Mouse (Mus musculus): Measurements from ENCODE around the gene Zdhhc12. TPM values are rescaled to one million over a fixed set of nuclear protein-coding genes. Genes with fewer than 3 reads are reported as not detected.
A peak's percentile ranks its signal among the peaks of the same experiment; 100 is the strongest.

Zdhhc12 gene
- total RNA-seq, 2 experiments from 2014 or later: 9.9 to 11.4 TPM

DNA sequence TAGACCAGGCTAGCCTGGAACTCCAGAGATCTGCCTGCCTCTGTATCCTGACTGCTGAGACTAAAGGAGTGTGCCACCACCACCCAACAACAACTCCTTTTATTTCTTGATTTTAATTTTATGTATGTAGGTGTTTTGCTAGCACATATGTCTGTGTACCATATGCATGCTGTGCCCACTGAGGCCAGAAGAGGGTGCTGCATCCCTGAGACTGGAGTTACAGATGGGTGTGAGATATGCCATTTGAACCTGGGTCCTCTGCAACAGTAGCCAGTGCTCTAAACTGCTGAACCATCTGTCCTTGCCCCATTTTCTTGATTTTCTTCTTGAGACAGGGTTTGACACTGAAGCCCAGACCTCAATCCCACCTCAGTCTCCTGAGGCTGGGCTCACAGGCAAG, 12.9 kb upstream of the Zdhhc12 start:
- DNase-seq (ENCODE audit: extremely low spot score in 1 of 2, low spot score in 1 of 2): peak in 1 of 2 experiments; percentile 61

DNA sequence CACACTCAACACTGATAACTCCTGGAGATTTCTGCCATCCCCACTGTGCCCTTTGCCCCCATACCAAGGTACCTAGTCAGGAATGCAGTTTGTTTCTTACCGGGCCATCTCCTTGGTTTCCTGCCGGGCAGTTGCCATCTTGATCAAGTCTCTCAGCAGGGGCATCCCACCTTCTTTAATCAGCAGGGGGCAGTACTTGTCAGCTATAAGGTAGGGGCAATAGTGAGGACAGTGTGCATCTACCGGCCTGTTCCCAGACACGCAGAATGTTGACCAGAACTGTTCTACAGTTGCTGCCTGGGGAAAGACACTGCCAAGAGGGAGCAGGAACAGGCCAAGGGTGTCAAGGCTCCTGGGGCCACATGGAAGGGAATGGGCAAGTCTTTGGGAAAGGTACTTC, 6.8 kb upstream of the Zdhhc12 start:
- no peak for DNase-seq (ENCODE audit: extremely low spot score in 1 of 2, low spot score in 1 of 2)

DNA sequence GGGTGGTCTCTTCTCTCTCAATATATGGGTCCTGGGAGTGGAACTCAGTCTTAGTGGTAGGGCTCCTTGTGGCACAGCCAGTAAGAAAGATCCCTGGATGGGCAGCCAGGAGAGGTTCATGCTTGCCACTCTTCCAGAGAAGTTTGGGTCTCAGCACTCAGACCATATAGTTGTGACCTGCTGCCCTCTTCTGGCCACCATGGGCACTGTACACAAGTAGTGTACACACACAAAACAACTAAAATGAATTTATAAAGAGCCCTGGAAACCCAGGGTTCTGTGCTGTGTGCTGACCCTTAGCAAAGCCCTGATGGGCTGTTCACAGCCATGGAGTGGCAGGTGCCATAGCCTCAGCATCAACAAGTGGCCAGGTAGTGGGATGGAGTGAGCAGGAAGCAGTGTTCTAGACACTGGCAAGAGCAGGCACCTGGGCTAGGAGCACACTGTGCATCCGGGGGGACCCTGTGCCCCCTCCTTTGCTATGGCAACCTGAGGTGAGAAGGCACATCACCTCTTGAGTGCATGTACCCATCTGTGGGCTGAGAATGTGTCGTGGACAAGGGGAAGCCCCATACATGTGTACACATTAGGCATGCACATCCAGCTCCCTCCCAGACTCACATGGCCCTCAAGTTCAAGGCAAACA, 2.6 kb upstream of the Zdhhc12 start:
- DNase-seq (ENCODE audit: extremely low spot score in 1 of 2, low spot score in 1 of 2): no peak

DNA sequence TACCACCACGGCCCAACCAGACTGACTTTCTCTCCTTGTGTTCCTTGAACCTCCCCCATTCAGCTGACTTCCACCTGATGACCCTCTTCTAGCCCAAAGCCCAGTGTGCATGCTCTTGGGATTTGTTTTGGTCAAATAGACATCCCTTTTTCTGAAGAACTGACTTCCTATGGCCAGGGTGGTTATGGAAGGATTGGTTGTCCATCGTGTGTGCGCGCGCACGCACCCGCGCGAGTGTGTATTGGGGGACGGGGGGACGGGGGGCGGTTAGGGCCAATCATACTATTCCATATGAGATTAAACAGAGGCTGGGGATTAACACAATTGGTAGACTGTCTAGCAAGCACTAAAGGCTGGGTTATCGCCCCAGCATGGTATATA, 750 bp upstream of the Zdhhc12 start:
- DNase-seq (ENCODE audit: extremely low spot score in 1 of 2, low spot score in 1 of 2): no peak

DNA sequence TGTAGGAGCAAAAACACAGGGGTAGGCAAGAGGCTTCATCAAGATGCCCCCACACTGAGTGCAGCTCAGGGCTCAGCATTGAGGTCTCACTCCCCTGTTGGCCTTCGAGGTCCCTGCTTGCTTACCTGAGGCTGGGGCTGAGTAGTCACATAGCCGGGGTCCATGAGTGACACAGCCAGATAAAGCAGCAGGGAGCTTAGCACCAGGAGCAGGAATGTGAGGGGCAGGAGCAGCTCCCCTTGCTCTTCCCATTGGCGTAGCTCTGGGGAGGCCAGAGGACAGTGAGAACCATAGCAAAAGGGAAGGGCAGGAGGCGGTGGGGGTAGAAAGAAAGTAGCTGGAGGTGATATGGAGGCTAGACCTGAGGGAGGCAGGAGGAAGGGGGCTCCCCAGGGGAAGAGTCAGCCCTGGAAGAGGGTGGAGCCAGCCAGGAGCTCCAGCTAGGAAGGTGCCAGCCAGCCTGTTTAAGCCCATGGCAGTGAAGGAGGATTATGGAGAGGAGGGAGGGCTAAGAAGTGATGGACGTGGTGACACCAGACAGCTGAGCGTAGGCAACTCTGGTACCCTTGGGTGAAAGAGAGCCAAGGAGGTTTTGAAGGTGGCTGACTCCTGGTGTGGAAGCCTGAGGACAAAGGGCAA, 1.0 kb downstream of the Zdhhc12 start:
- DNase-seq (ENCODE audit: extremely low spot score in 1 of 2, low spot score in 1 of 2): no peak

DNA sequence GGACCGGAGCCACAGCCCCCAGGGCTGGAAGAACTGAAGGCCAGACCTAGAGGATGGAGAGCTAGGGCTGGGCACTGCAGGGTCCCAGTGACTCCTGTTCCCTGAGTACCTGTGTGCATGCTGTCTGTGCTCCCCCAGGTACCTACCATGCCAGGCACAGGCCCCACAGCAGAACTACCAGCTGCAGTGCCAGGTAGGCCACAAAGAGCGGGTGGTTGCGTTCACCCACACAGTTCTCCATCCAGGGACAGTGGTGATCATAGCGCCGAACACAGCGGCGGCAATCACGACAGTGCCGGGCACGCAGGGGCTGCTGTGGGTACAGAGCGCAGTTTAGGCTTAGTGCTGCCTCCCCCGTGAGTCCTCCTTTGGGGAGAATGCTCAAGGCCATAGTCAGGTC, 1.9 kb downstream of the Zdhhc12 start:
- DNase-seq (ENCODE audit: extremely low spot score in 1 of 2, low spot score in 1 of 2): no peak

DNA sequence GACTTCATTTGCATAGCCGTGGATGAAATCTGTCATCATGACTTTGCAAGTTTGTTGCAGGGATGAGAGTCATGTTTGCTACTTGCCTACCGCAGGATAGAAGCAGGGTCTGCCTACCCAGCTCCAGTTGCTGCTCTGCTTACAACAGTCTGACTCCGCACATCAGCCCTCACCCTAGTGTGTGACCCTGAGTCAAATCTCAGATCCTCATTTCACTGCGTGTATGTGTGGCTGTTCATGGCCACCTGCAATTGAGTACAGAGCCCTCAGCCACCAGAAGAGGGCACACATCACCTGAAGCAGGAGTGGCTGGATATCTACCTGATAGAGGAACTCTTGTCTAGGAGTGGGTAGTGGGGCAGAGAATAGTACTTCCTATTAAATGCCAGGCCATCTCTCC, 6.1 kb downstream of the Zdhhc12 start:
- no peak for DNase-seq (ENCODE audit: extremely low spot score in 1 of 2, low spot score in 1 of 2)

DNA sequence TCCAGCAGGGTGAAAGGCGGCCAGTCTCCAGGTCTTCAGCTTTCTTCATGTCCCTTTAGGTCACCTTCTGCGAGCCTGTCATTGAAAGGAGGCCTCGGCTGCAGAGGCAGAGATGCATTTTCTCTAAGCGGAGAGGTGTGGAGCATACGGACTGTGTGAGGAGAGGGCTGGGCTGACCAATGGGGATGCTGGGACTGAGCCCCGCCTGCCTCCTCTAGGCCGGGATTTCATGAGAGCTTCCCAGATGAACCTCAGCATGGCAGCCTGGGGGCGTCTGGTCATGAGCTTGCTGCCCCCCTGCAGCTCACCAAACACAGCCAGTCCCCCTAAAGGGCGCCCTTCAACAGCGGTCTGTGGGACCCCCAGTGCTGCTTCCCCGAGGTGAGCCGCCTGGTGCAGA, 8.8 kb downstream of the Zdhhc12 start:
- no peak for DNase-seq (ENCODE audit: extremely low spot score in 1 of 2, low spot score in 1 of 2)

DNA sequence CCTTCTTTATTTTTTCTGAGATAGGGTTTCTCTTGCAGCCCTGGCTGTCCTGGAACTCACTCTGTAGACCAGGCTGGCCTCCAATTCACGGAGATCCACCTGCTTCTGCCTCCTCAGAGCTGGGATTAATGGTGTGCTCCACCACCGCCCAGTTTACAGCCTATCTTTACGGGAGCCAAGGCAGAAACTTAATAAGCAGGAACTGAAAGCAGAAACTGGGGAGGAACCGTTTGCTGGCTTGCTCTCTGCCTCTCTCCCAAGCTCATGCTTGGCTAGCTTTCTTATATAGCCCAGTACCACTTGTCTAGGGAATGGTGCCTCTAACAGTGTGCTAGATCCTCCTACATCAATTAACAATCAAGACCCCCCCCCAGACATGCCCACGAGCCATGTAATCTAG, 9.3 kb downstream of the Zdhhc12 start:
- DNase-seq (ENCODE audit: extremely low spot score in 1 of 2, low spot score in 1 of 2): no peak

DNA sequence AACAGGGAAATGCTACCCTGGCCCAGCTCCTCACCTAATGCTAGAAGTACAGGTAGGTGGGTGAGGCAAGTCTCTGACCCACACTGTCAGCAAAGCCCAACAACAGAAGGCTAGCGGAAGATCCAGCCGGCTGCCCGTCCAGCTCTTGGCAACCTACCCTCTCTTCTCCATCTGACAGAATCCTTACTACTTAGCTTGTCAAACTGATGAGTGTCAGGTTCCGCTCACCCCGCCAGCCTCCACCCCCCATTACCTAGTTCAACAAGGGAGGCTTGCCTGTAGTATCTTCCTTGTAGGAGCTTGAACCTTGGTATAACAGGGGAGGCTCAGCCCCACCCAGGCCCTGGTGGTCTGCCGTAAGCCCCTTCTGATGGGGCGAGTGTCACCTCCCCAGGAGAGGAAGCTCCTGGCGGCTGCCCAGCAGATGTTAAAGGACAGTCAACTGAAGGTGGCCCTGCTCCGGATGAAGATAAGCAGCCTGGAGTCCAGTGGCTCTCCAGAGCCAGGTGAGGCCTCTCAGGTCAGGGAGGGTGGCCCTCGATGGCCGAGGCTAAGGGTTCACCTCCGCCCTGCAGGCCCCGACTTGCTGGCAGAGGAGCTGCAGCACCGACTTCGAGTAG, 13.2 kb downstream of the Zdhhc12 start:
- DNase-seq (ENCODE audit: extremely low spot score in 1 of 2, low spot score in 1 of 2): no peak

DNA sequence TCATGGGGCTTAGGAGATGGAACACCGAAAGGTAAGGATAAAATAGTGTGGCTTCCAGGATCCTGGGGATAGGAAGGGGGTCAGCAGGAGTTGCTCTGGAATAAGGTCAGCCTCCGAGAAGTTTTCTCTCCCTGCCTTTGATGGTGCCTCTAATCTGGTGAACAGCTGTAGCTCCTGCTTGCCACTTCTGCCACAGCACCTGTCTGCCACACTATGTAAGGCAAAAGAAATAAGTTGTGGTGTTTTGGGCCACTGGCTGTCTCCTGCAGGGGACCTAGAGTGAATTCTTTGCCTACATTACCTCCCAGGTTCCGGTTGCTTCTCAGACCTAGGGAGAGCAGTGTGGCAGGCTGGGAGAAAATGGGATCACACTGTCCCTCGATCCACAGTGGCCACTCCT, 14.7 kb downstream of the Zdhhc12 start:
- DNase-seq (ENCODE audit: extremely low spot score in 1 of 2, low spot score in 1 of 2): no peak

DNA sequence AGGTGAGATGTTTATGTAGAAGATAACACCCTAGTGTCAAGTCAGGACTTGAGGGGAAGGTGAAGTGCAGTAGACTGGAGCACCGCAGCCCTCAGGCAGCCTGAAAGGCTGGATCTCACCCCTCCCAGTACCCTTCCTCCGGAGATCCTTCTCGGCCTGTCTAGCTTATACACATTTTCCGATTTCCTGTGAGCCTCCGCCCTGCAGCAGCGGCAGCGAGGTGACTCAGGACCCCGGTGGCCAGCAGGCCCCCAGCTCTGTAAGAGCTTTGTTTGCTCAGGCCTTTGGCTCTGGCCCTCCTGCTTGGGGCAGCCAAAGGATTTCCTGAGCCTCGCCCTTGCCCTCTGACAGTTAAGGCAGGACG, 15.1 kb downstream of the Zdhhc12 start:
- DNase-seq (ENCODE audit: extremely low spot score in 1 of 2, low spot score in 1 of 2): no peak

DNA sequence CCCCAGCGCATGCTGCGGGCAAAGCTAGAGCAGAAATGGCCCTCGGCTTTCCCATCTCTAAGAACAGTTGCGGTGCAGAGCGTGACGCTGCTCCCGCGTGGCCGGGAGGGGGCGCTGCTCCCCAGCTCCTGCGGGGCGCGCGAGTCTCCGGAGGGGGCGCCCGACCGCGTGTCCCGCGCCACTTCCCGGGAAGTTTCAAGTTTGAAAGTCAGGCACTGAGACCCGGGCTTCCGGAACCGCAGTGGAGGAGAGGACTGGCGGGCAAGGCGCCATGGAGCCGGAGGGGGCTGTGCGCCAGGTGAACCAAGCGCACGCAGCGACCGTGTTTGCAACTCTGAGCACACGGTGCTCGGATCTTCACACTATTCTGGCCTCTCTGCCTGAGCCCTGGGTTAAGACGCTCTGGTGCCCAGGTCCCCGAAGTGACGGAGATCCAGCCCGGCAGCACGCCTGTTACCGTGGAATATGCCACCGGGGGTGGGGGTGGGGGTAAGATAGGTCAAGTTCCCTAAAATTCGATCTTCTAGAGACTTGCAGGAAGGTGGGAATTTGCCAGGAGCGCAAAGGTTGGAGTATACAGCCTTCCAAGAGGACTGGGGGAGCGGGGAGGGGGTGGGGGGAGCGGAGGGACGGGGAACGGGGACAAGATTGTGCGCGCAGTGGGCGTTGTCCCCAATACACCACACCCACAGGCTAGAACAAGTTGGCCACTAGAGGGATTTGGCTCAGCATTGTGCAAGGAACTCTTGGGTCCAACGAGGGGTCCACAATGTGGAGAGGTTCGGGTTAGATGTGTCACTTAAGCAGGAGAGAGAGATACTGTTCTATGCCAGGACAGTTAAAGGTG, 15.7 kb downstream of the Zdhhc12 start, which contains the start of gene Pkn3:
Gene Pkn3 (plus strand): TSS at position 183 of the 847 bp plus-strand sequence.
- peak; percentile 76 to 81 for DNase-seq (ENCODE audit: extremely low spot score in 1 of 2, low spot score in 1 of 2)

DNA sequence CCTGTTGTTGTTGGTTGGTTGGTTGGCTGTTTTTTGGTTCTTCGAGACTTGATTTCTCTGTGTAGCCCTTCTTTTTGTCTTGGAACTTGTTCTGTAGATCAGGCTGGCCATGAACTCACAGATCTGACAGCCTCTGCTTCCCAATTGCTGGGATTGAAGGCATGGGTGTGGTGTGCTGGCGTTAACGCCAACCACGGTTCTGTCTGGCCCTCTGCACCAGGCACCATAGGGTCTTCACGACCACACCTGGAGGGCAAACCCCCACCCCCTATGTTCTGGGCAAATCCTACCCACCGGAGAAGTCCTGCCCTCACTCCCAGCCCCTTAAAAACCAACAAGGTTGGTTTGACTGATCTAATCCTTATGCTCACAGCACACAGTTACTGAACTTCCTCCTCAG, 16.5 kb downstream of the Zdhhc12 start:
- DNase-seq (ENCODE audit: extremely low spot score in 1 of 2, low spot score in 1 of 2): no peak

DNA sequence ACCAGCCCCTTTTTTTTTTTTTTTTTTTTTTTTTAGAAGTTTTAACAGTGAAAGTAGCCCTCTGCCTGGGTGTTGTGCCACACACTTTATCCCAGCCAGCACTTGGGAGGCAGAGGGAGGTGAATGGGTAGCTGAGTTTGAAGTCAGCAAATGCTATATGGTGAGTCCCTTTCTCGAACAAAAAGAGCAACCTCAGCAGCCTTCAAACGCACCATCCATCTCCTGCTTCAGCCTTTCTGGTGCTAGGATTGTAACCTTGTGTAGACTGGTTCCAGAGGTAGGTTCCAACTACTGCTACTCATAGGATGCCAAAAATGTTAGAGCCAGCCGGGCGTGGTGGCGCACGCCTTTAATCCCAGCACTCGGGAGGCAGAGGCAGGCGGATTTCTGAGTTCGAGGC, 17.0 kb downstream of the Zdhhc12 start:
- DNase-seq (ENCODE audit: extremely low spot score in 1 of 2, low spot score in 1 of 2): no peak

DNA sequence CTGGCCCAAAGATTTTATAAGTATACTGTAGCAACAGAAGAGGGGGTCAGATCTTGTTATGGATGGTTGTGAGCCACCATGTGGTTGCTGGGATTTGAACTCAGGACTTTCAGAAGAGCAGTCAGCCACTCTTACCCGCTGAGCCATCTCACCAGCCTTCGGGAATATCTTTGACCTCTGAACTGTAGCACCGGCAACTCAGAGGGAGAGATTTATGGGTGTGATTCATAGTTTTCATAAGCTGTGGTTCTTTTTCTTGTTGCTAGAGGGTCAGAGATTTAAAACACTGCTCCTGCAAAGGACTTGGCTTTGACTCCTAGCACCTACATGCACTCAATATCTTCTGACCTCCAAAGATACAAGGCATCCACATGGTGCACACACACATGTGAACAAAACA, 17.8 kb downstream of the Zdhhc12 start:
- no peak for DNase-seq (ENCODE audit: extremely low spot score in 1 of 2, low spot score in 1 of 2)

DNA sequence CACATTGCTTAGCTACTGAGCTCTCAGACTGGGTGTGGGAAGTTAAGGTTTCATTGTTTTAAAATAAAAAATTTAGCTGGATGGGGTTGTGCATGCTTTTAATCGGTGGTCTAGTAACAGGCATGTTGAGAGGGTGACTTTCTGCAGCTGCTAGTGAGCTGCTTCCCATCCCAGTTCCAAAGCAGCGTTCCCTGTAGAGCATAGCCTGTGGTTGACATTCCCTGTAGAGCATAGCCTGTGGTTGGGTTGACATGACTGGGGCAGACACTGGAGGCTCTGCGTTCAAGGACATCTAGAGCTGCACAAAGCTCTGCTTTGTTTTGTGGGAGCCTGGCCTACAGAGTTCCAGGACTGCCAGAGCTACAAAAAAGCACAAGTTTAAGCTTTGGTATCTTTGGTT, 20.2 kb downstream of the Zdhhc12 start:
- DNase-seq (ENCODE audit: extremely low spot score in 1 of 2, low spot score in 1 of 2): no peak

DNA sequence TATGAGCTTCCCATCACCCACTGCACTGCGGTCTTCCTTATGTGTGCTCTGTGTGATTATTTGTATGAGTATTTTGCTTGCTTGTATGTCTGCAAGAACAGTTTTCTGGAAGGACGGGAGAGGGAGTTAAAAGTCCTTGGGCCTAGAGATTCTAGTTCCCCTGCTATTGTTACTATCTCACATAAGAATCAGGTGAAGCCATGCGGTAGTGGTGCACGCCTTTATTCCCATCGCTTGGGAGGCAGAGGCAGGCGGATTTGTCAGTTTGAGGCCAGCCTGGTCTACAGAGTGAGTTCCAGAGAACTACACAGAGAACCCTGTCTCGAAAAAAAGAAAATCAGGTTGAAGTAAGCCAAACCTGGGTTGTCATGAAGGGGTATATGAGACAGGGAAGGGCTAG, 20.6 kb downstream of the Zdhhc12 start:
- DNase-seq (ENCODE audit: extremely low spot score in 1 of 2, low spot score in 1 of 2): no peak

DNA sequence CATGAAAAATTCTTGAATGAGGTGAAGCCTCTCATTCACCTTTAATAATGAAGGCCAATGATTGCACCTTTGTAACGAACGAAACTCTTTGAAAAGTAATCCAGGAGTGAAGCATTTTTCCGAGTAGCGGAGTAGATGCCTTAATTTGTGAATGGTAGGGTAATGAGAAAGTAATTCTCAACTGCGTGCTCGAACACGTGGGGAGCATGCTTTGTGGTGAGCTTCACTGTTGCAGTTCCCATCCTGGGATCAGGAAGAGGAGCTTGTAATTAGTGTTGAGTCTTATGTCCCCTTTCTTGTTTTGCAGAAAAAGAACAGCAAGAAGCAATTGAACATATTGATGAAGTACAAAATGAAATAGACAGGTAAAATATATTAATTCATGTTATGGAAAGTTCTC, 25.5 kb downstream of the Zdhhc12 start:
- no peak for DNase-seq (ENCODE audit: extremely low spot score in 1 of 2, low spot score in 1 of 2)

DNA sequence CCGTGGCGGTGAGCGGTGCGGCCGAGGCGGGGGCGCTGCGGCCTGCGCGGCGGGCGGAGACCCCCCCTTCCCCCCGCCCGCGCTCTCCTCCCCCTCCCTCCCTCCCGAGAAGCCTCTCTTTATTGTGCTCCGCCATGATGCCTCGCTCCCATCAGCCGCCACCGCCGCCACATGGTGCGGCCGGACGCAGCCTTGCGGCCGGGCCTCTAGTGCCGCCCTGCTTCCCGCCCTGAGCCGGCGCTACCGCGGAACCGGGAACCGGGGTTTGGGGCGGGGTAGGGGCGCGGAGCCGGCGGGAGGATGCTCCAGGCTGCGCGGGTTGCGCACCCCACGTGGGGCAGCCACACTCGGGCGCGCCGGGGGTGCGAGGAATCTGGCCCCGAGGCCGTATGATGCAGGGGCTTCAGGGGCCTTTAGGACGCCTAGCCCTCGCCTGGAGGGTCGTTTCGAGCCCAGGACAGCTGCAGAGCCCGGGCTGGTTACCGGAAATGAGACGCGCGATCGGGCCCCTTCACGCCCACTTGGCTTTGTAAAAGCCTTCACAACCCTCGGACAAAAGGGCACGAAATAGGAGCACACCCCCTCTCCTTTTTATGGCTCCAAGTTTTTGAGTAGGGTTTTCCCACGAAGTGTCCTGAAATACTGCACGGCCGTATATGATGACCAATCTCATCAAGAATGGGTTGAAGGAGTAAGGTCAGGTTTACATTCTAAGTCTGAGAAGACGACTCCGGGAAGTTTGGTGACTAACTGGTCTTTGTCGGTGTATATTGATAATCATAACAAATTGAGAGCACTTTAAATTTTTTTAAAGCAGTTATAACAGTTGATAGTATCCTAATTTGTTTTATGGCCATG, 26.2 kb downstream of the Zdhhc12 start:
- peak in 1 of 2 experiments; percentile 42 for DNase-seq (ENCODE audit: extremely low spot score in 1 of 2, low spot score in 1 of 2)

Data from layer of hippocampus, postnatal 25 days (tissue).